Mouse (Mus musculus) thymus, postnatal 36 days (tissue): ENCODE results near the gene Daam2.
"Not testable (repeated sequence)": the region's sequence is repeated elsewhere in the genome, so short reads cannot be mapped to it uniquely, and the experiment has no call there.

Source experiments
- DNase-seq, 2 experiments: peaks; one replicate each; pipeline ENCODE4 v3.0.0; 2022; ENCODE audit warnings: mixed read lengths in 2 of 2

Daam2 gene

GRCm38 (mm10) chr17:49475174-49475573 lies 89.0 kb downstream of the Daam2 start:
- no peak for DNase-seq

- no peak for DNase-seq
Measured at GRCm38 (mm10) chr17:49474051-49474450, 90.1 kb downstream of the Daam2 start.

GRCm38 (mm10) chr17:49472626-49473025 lies 91.5 kb downstream of the Daam2 start:
- DNase-seq = no peak

GRCm38 (mm10) chr17:49468223-49468622 lies 95.9 kb downstream of the Daam2 start:
- DNase-seq = peak; percentile 41 to 54

GRCm38 (mm10) chr17:49464884-49465283 lies 99.3 kb downstream of the Daam2 start:
- no peak for DNase-seq

- no peak for DNase-seq
Measured at GRCm38 (mm10) chr17:49458386-49458785, 105.8 kb downstream of the Daam2 start.

GRCm38 (mm10) chr17:49457833-49458232 lies 106.3 kb downstream of the Daam2 start:
- DNase-seq = no peak

- DNase-seq = no peak
Measured at GRCm38 (mm10) chr17:49456334-49456733, 107.8 kb downstream of the Daam2 start.

GRCm38 (mm10) chr17:49450922-49451321 lies 113.2 kb downstream of the Daam2 start:
- no peak for DNase-seq

GRCm38 (mm10) chr17:49449230-49449608 lies 114.9 kb downstream of the Daam2 start:
- no peak for DNase-seq

GRCm38 (mm10) chr17:49448570-49449229 lies 115.4 kb downstream of the Daam2 start:
- DNase-seq = no peak

GRCm38 (mm10) chr17:49442841-49443240 lies 121.3 kb downstream of the Daam2 start:
- DNase-seq = not testable (repeated sequence)

- DNase-seq = no peak
Measured at GRCm38 (mm10) chr17:49440331-49441130, 123.6 kb downstream of the Daam2 start.

GRCm38 (mm10) chr17:49439706-49440105 lies 124.4 kb downstream of the Daam2 start:
- DNase-seq = no peak

- DNase-seq = no peak
Measured at GRCm38 (mm10) chr17:49438822-49439574, 125.1 kb downstream of the Daam2 start.

GRCm38 (mm10) chr17:49437306-49437705 lies 126.8 kb downstream of the Daam2 start:
- DNase-seq = not testable (repeated sequence)

GRCm38 (mm10) chr17:49436631-49437030 lies 127.5 kb downstream of the Daam2 start:
- DNase-seq = no peak

- no peak for DNase-seq
Measured at GRCm38 (mm10) chr17:49435081-49435480, 129.1 kb downstream of the Daam2 start.

- DNase-seq = no peak
Measured at GRCm38 (mm10) chr17:49434236-49434635, 129.9 kb downstream of the Daam2 start.

- no peak for DNase-seq
Measured at GRCm38 (mm10) chr17:49433071-49433470, 131.1 kb downstream of the Daam2 start.

GRCm38 (mm10) chr17:49432071-49432711 lies 132.0 kb downstream of the Daam2 start:
- no peak for DNase-seq

GRCm38 (mm10) chr17:49431176-49431575 lies 133.0 kb downstream of the Daam2 start:
- DNase-seq = no peak

GRCm38 (mm10) chr17:49430136-49430535 lies 134.0 kb downstream of the Daam2 start:
- DNase-seq = no peak
